In genomic region chr5:64230507-64231041, GRCm38 (mm10) we compare ENCODE assay signal across 8 mouse cellular contexts.
A peak's percentile ranks its signal among the peaks of the same experiment; 100 is the strongest.
DNase-seq lines count a peak whose midpoint lies in the region; ATAC-seq and TF ChIP-seq lines count a peak whose summit lies in the region.

No protein-coding gene starts in this region.

- peak overlapping the region; percentile 68 for H3K9ac ChIP-seq in neural tube, embryonic 11.5 days (ENCODE audit: low read length)
- H3K9ac ChIP-seq in intestine, postnatal 0 days (ENCODE audit: low read depth, low read length) = peak overlapping the region; percentile 87

- no peaks in the 10 kb centered on the region for H3K9me3 ChIP-seq in neural tube, embryonic 11.5 days (ENCODE audit: control insufficient read depth, low read length)
- no peaks in the 10 kb centered on the region for H3K9me3 ChIP-seq in forebrain, embryonic 10.5 days
- no peaks in the 10 kb centered on the region for H3K9me3 ChIP-seq in intestine, postnatal 0 days (ENCODE audit: control insufficient read depth)

- peak overlapping the region; percentile 59 for H3K4me3 ChIP-seq in neural tube, embryonic 11.5 days (ENCODE audit: low read depth, low read length)
- H3K4me3 ChIP-seq in forebrain, embryonic 10.5 days = peak overlapping the region; percentile 84
- H3K4me3 ChIP-seq in intestine, postnatal 0 days (ENCODE audit: low read depth, low read length) = peak overlapping the region; percentile 71

- no peaks in the 10 kb centered on the region for H3K36me3 ChIP-seq in neural tube, embryonic 11.5 days (ENCODE audit: control insufficient read depth, insufficient read depth, low read length)
- no peaks in the 10 kb centered on the region for H3K36me3 ChIP-seq in forebrain, embryonic 10.5 days (replicated peaks)
- no peaks in the 10 kb centered on the region for H3K36me3 ChIP-seq in intestine, postnatal 0 days (ENCODE audit: control insufficient read depth, insufficient read depth)

- no peak overlapping the region for H3K27ac ChIP-seq in neural tube, embryonic 11.5 days (ENCODE audit: low read depth, low read length)
- H3K27ac ChIP-seq in forebrain, embryonic 10.5 days = peak overlapping the region; percentile 94
- H3K27ac ChIP-seq in intestine, postnatal 0 days (ENCODE audit: low read depth, low read length) = peak overlapping the region; percentile 91

- DNase-seq in neural tube, embryonic 11.5 days (ENCODE audit: low spot score) = peak; percentile 42
- no peak for DNase-seq in neural tube, embryonic 10.5 days (ENCODE audit: extremely low spot score, low spot score)
- peak; percentile 48 for DNase-seq in ZHBTc4 (ENCODE audit: low read depth, low spot score)
- DNase-seq in forebrain, embryonic 10.5 days (ENCODE audit: extremely low spot score, low spot score) = no peak
- no peak for DNase-seq in urinary bladder, postnatal 25 days (ENCODE audit: low spot score)

- ATAC-seq in neural tube, embryonic 11.5 days (ENCODE audit: insufficient read depth, low FRiP score, low TSS enrichment) = peak; percentile 75
- ATAC-seq in intestine, postnatal 0 days = peak; percentile 13
- ATAC-seq in megakaryocyte, adult 5-6 weeks (ENCODE audit: poor library complexity, severe bottlenecking) = peak; percentile 10
- ATAC-seq in megakaryocyte-erythroid progenitor cell, adult 5-6 weeks (replicated peaks; ENCODE audit: low FRiP score, low TSS enrichment, poor library complexity, severe bottlenecking) = no peak; the same call in 1 of the 2 replicates

- H3K4me2 ChIP-seq in neural tube, embryonic 11.5 days (ENCODE audit: low read depth) = peak overlapping the region; percentile 79
- H3K4me2 ChIP-seq in intestine, postnatal 0 days (replicated peaks; ENCODE audit: low read depth) = peak overlapping the region; percentile 94

- no peak; the same call in 1 of the 2 replicates for TF ChIP-seq CTCF in intestine, postnatal 0 days (IDR thresholded peaks at IDR 0.05; ENCODE audit: low read depth)

- no peaks in the 10 kb centered on the region for H3K27me3 ChIP-seq in neural tube, embryonic 11.5 days (ENCODE audit: control insufficient read depth, insufficient read depth, low read length)
- H3K27me3 ChIP-seq in forebrain, embryonic 10.5 days (ENCODE audit: poor library complexity, severe bottlenecking) = no peaks in the 10 kb centered on the region
- no peaks in the 10 kb centered on the region for H3K27me3 ChIP-seq in intestine, postnatal 0 days (replicated peaks; ENCODE audit: control insufficient read depth, insufficient read depth, low read length)

- WGBS in neural tube, embryonic 11.5 days = under 1% methylated on average over 30 of the region's 33 CpGs
- WGBS in forebrain, embryonic 10.5 days = under 1% methylated on average over 33 of the region's 33 CpGs
- 0% methylated on average over 25 of the region's 33 CpGs for whole genome bisulfite sequencing in intestine, postnatal 0 days

- H3K4me1 ChIP-seq in neural tube, embryonic 11.5 days (ENCODE audit: control insufficient read depth, insufficient read depth, low read length) = peaks cover 10% of the 10 kb centered on the region; the same call in 1 of the 2 replicates
- peaks cover 44% of the 10 kb centered on the region for H3K4me1 ChIP-seq in forebrain, embryonic 10.5 days
- peaks cover 23% of the 10 kb centered on the region for H3K4me1 ChIP-seq in intestine, postnatal 0 days (replicated peaks; ENCODE audit: control insufficient read depth, insufficient read depth, low read length)

Comparison
In these comparisons a context has a peak if more than half of its experiments do, and no peak if none do; other contexts are left out.
1. DNase-seq: peak in neural tube, embryonic 11.5 days (single experiment) and ZHBTc4 (single experiment); none in neural tube, embryonic 10.5 days (single experiment), forebrain, embryonic 10.5 days (single experiment) and urinary bladder, postnatal 25 days (single experiment).
2. Peak in every context shown above with its lines, with median percentiles within 50 percentile points of each other: H3K4me3 ChIP-seq.